Mouse (Mus musculus) heart, embryonic 11.5 days (tissue): ENCODE results near the gene Stk19. TPM values are rescaled to one million over a fixed set of nuclear protein-coding genes. Genes with fewer than 3 reads are reported as not detected.
A peak's percentile ranks its signal among the peaks of the same experiment; 100 is the strongest.

Experiments used
- ATAC-seq: fragments of 200-750 bp; cut with Nextera tagmentation; replicated peaks from 2 replicates; pipeline ENCODE4 v1.8.0; 2017; ENCODE audit warnings: moderate library complexity; ENCODE audit not compliant: insufficient number of reproducible peaks, low FRiP score, low TSS enrichment
- H3K27ac ChIP-seq: fragments of 300-500 bp; sonication (generic); 2 replicates; pipeline ENCODE4 v1.5.1; 2014; ENCODE audit warnings: mild to moderate bottlenecking, low read depth, low read length
- H3K27me3 ChIP-seq: fragments of 300-500 bp; sonication (generic); 2 replicates; pipeline ENCODE4 v1.6.1; 2014; ENCODE audit warnings: mild to moderate bottlenecking, low read length, mixed read lengths; ENCODE audit not compliant: control insufficient read depth, insufficient read depth
- H3K36me3 ChIP-seq: fragments of 300-500 bp; sonication (generic); 2 replicates; pipeline ENCODE4 v1.6.1; 2014; ENCODE audit warnings: mild to moderate bottlenecking, low read length, moderate library complexity, mixed read lengths; ENCODE audit not compliant: control insufficient read depth, insufficient read depth
- H3K4me1 ChIP-seq: fragments of 300-500 bp; sonication (generic); 2 replicates; pipeline ENCODE4 v1.6.1; 2014; ENCODE audit warnings: low read length; ENCODE audit not compliant: control insufficient read depth, insufficient read depth
- H3K4me2 ChIP-seq: fragments of 300-500 bp; sonication (generic); 2 replicates; pipeline ENCODE4 v1.6.1; 2014; ENCODE audit warnings: mild to moderate bottlenecking, moderate library complexity
- H3K4me3 ChIP-seq: fragments of 300-500 bp; sonication (generic); 2 replicates; pipeline ENCODE4 v1.5.1; 2014; ENCODE audit warnings: low read depth, low read length
- H3K9ac ChIP-seq: fragments of 300-500 bp; sonication (generic); 2 replicates; pipeline ENCODE4 v1.6.1; 2014; ENCODE audit warnings: mild to moderate bottlenecking, low read depth, low read length, moderate library complexity
- H3K9me3 ChIP-seq: fragments of 300-500 bp; sonication (generic); replicated peaks from 2 replicates; pipeline ENCODE4 v1.6.1; 2016; ENCODE audit warnings: low read length; ENCODE audit not compliant: control insufficient read depth
- WGBS: fragments of 180-500 bp; shearing (Covaris S2); extraction: QIAGEN DNeasy Blood & Tissue Kit; methylation state at CpG from one replicate; pipeline ENCODE4 v1.1.7; 2014; ENCODE audit not compliant: insufficient replicate concordance; 5-methylcytosine and 5-hydroxymethylcytosine counted together
- polyA plus RNA-seq: library from polyadenylated mRNA; unstranded; fragments of >200 nt; fragmentation: Nextera tagmentation; extraction: Ambion mirVana; gene quantifications from 2 replicates; pipeline ENCODE4 v1.2.1, GENCODE M21; 2014

Stk19 gene
- polyA plus RNA-seq, 1 experiment from 2014 or later = 15.7 TPM

DNA sequence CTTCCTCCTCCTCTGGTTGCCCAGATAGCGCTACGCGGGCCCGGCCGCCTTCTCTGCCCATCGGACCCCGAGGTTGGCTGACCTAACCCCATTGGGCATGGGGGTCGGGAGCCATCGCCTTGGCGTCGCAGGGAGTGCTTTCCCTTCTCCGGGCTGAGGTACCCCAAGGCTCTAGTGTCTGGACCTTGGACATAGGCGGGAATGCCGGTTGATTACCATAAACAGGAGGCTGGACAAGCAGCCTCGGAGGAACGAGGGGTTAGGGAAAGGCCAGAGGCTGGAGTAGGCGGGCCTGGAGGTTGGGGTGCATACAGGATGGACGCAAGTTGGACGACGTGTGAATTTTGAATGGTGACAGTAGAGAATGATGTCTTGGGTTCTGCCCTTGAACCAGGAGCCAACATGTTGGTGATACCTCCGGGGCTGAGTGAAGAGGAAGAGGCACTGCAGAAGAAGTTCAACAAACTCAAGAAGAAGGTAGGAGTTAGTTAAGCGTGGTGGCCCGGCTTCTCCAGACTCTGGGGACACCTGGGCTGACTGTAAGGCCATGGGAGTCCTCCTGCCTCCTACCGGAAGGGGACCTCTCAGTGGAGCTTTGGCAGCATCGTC is 13.9 kb upstream of the Stk19 start:
- Histone ChIP-seq H3K4me1 (peaks cover 12% of the 10 kb centered on the region), H3K4me3 (peak overlapping the region; percentile 96), H3K27me3 (no peaks in the 10 kb centered on the region), H3K4me2 (peak overlapping the region; percentile 92), H3K9ac (peak overlapping the region; percentile 90), H3K27ac (peak overlapping the region; percentile 43; the same call in 1 of the 2 replicates), H3K36me3 (peaks cover 36% of the 10 kb centered on the region), H3K9me3 (no peaks in the 10 kb centered on the region)
- 0 out of 2 replicates have a peak, but pooled peaks have one; percentile 5 for ATAC-seq
- 1% methylated on average over 25 of the region's 25 CpGs for WGBS

DNA sequence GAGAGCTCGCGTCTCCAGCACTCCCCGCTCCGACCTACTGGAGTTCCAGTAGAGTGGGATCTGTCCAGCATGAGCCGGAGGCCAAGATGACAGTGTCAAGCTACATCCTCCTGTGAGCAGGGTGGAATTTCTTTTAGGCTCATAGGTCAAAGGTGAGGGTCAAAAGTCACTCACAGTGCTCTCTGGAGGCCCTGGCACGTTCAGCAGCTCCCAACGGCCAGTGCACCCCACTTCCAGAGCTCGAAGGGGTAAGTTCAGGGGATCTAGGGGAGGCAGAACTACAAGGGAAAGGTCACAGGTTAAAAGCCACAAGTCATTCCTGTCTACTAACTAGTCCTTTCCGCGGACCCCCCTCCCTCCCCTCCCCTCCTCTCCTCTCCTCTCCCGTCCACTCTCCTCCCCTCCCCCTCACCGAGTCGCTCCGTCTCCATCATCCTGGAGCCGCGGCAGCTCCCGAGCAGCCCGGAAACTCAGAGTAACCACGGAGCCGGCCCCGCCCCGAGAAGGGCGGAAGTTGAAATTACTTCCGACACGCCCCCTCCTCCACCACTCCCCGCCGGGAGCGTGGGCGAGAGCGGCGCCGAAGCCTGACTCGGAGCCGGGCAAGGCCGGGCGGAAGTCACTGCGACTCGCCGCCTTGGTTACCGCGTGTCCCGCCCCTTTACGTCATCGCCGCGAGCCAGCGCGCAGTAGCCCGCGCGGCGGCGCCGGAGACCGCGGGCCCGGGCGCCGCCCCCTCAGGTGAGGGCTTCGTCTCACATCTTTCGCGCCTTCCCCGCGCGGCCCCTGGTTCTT is 13.2 kb upstream of the Stk19 start, which contains the start of the genes Skiv2l and Nelfe:
TSS of gene Skiv2l (minus strand) at position 489 of the 795 bp plus-strand sequence.
TSS of gene Nelfe (plus strand) at position 670 of the 795 bp plus-strand sequence.
- Histone ChIP-seq H3K4me1 (peaks cover 12% of the 10 kb centered on the region), H3K9ac (peak within 1 kb of the TSS; percentile 90), H3K4me2 (peak within 1 kb of the TSS; percentile 92), H3K4me3 (peak within 1 kb of the TSS; percentile 96), H3K27me3 (no peaks in the 10 kb centered on the region), H3K27ac (peak within 1 kb of the TSS; percentile 43; the same call in 1 of the 2 replicates), H3K9me3 (no peaks in the 10 kb centered on the region), H3K36me3 (peaks cover 37% of the 10 kb centered on the region)
- ATAC-seq = peak; percentile 97
- WGBS = under 1% methylated on average over 62 of the region's 65 CpGs

DNA sequence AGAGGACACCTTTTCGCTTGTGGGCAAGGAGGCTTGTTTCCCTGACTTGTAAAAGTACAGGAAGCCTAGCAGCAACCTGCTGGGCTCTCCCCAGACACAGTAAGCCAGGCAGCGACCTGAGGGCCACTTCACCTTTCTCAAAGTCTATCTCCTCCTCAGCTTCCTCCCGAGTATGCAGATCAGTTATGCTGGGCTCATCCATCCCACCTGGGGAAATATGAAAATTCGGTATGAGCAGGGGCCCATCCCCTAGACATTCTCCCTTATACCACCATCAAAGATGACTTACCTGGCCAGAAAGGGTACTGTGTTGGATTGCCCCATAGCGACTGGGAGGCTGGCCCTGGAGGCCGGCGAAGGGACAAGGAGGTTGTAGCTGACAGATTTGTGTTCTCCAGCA is 10.9 kb upstream of the Stk19 start:
- H3K27me3 ChIP-seq = no peaks in the 10 kb centered on the region
- no peak overlapping the region for H3K9ac ChIP-seq
- no peak overlapping the region for H3K27ac ChIP-seq
- H3K36me3 ChIP-seq = peaks cover 25% of the 10 kb centered on the region
- WGBS = 84% methylated on average over 7 of the region's 7 CpGs
- no peaks in the 10 kb centered on the region for H3K9me3 ChIP-seq
- ATAC-seq = no peak
- no peak overlapping the region for H3K4me3 ChIP-seq
- no peak overlapping the region for H3K4me2 ChIP-seq
- peaks cover 12% of the 10 kb centered on the region for H3K4me1 ChIP-seq

DNA sequence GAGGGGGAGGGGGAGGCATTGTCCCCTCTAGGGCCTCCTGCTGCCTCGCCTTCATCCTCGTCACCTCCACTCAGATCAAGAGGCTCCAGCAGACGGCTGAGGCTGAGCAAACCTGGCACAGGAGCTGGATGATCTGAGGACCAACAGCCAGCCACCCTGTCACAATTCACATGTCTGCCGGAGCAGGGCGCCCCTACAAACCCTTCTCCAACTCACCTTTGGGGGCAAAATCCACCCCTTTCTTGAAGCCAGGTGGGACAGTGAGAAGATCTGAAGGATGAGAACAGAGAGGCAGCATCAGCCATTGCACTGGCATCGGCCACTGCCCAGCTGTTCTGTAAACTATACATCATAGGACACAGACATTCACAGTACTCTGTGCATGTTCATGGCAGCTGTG is 10.4 kb upstream of the Stk19 start:
- H3K36me3 ChIP-seq = peaks cover 22% of the 10 kb centered on the region

DNA sequence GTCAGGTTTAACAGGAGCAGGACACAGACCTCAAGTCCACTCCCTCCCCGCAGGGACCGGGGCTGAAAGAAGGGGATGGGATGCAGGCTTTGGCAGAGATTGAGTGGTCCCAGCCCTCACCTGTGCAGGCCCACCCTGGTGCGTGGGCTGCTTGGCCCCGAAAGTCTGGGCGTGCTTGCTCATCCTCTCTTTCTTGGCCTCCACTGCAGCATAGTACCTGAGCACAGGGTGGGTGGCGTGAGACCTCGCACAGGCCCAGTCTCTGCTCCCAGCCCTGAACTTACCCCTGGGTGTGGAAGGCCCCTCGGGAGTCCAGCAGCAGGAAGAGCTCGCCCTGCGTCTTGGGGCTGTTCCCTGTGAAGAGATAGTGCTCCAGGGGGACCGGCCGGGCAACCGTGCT is 8.1 kb upstream of the Stk19 start:
- Histone ChIP-seq H3K27me3 (no peaks in the 10 kb centered on the region), H3K27ac (no peak overlapping the region), H3K4me3 (no peak overlapping the region), H3K9me3 (no peaks in the 10 kb centered on the region), H3K9ac (no peak overlapping the region), H3K36me3 (peaks cover 32% of the 10 kb centered on the region), H3K4me2 (no peak overlapping the region), H3K4me1 (peaks cover 5% of the 10 kb centered on the region)
- no peak for ATAC-seq
- WGBS = 87% methylated on average over 13 of the region's 13 CpGs

More for the DNA sequence above, 10.4 kb upstream of the Stk19 start:
- H3K27ac ChIP-seq = no peak overlapping the region
- H3K9ac ChIP-seq = no peak overlapping the region
- no peaks in the 10 kb centered on the region for H3K27me3 ChIP-seq
- H3K9me3 ChIP-seq = no peaks in the 10 kb centered on the region
- peaks cover 12% of the 10 kb centered on the region for H3K4me1 ChIP-seq
- H3K4me3 ChIP-seq = no peak overlapping the region
- 90% methylated on average over 6 of the region's 6 CpGs for WGBS
- ATAC-seq = no peak
- H3K4me2 ChIP-seq = no peak overlapping the region

DNA sequence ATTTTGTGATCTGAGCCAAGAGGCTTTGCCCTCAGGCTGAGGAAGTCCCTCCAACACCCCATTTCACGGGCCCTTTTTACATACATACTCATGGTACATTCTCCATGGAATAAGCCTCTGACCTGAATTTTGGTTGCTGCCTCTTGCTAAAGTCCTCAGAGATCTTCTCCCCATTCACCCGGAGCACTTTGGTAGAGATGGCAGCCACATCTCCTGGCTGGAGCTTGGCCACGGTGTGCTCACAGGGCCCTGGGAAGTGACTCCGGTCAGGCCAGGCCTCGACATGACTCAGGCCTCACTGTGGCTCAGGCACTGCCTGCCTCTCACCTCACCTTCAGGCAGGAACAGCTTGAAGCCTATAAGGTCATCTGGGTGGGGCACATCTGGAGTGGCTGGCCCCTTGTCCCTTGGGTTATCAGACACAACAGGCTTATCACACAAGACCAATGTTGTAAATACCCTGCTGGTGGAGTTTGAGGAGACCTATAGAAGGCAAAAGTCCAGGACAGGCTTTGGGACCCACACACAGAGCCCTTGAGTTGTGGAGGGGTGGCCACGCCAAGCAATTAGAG is 4.1 kb upstream of the Stk19 start:
- H3K4me2 ChIP-seq = peak overlapping the region; percentile 43
- H3K4me3 ChIP-seq = no peak overlapping the region
- H3K27ac ChIP-seq = peak overlapping the region; percentile 72
- 81% methylated on average over 6 of the region's 6 CpGs for WGBS
- ATAC-seq = peak; percentile 71
- H3K9ac ChIP-seq = no peak overlapping the region
- H3K27me3 ChIP-seq = no peaks in the 10 kb centered on the region
- no peaks in the 10 kb centered on the region for H3K9me3 ChIP-seq
- H3K36me3 ChIP-seq = peaks cover 27% of the 10 kb centered on the region
- peaks cover 14% of the 10 kb centered on the region for H3K4me1 ChIP-seq

DNA sequence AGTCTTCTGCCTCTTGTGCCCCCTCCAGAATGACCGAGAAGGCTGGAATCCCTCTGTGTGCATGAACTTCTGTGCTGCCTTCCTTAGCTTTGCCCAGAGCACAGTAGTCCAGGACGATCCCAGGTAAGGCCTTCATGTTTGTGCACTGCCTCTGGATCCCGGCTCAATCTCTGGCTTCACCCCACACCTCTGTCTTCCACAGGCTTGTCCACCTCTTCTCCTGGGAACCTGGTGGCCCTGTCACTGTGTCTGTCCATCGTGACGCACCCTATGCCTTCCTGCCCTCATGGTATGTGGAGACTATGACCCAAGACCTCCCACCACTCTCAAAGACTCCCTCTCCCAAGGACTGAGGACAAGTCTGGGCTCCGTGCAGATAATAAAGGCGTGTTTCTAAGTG is 2.0 kb upstream of the Stk19 start:
- Histone ChIP-seq H3K9me3 (no peaks in the 10 kb centered on the region), H3K27me3 (no peaks in the 10 kb centered on the region), H3K4me3 (no peak overlapping the region), H3K4me2 (peak overlapping the region; percentile 31; the same call in 1 of the 2 replicates), H3K27ac (no peak overlapping the region), H3K9ac (no peak overlapping the region), H3K36me3 (peaks cover 20% of the 10 kb centered on the region), H3K4me1 (peaks cover 16% of the 10 kb centered on the region)
- 85% methylated on average over 7 of the region's 7 CpGs for WGBS
- no peak for ATAC-seq

DNA sequence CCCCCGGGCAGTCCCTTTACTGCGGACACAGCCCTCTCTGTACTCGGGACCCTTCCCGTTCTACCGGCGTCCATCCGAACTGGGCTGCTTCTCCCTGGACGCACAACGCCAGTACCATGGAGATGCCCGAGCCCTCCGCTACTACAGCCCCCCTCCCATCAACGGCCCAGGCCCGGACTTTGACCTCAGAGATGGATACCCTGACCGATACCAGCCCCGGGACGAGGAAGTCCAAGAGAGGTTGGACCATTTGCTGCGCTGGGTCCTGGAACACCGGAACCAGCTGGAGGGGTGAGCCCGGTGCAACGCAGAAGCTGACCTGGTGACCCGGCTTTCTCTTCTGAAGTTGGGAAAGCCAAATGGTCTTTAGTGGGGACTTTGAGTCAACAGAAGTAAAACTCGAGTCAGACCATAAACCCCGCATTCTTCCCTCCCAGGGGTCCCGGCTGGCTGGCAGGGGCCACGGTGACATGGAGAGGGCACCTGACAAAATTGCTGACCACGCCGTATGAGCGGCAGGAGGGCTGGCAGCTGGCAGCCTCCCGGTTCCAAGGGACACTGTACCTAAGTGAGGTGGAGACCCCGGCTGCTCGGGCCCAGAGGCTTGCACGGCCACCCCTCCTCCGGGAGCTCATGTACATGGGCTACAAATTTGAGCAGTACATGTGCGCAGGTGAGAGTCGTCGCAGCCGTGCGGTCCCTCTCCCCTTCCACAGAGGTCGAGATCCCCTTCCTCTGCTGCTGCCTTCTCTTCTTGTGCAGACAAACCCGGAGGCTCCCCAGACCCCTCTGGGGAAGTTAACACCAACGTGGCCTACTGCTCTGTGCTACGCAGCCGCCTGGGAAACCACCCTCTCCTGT is 949 bp upstream of the Stk19 start:
- Histone ChIP-seq H3K4me1 (peaks cover 16% of the 10 kb centered on the region), H3K27ac (peak overlapping the region; percentile 3), H3K36me3 (peaks cover 18% of the 10 kb centered on the region), H3K9me3 (no peaks in the 10 kb centered on the region), H3K4me2 (peak overlapping the region; percentile 97), H3K4me3 (peak overlapping the region; percentile 72), H3K27me3 (no peaks in the 10 kb centered on the region), H3K9ac (peak overlapping the region; percentile 76)
- ATAC-seq = no peak
- WGBS = 36% methylated on average over 43 of the region's 43 CpGs
